In the genomic region with DNA sequence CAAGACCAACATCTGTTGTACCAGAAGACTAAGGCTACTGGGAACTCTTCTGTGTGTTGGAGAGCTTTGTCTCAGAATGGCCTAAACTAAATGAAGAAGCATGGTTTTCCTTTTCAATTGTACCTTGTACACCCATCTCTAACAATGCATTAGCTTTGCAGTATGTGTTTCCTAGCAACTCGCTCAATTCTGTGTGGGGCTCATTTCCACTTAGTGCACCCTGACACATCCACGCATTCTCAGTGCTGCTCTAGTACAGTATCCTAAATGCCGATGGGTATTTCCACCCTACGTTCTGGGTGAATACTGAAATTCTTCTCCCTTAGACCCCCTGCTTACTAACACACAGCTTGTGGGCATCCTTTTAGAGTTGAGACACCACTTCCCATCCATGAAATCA, we compare ENCODE assay signal across 25 mouse cellular contexts.
DNase-seq lines count a peak whose midpoint lies in the region; ATAC-seq and TF ChIP-seq lines count a peak whose summit lies in the region.
"Had no signal": no experiment of that assay in that cellular context is flagged by ENCODE, and none has a peak within 500 bp of the region (broad histone marks: within the 10 kb centered on the region; RNA-seq: fewer than 3 reads in every experiment).

No protein-coding gene starts in this region.

- no peak for DNase-seq in frontal cortex, postnatal 36 days (ENCODE audit: low spot score in 2 of 2)
- no peak for DNase-seq in heart, embryonic 10.5 days (ENCODE audit: low spot score)
- DNase-seq in layer of hippocampus, adult 2 months (ENCODE audit: low spot score in 2 of 2) = no peak
- DNase-seq in layer of hippocampus, adult 9-11 months = no peak
- no peak for DNase-seq in thymus, adult 2 months
- DNase-seq: adrenal gland, adult 2 months; cerebellum, adult 18-20 months; cerebellum, postnatal 14 days; gastrocnemius, postnatal 25 days; left cerebral cortex, postnatal 4 days; liver; thymus, postnatal 36 days had no signal

- no peak for TF ChIP-seq POLR2A in thymus, adult 2 months (IDR thresholded peaks at IDR 0.05; ENCODE audit: control insufficient read depth, extremely low read depth, insufficient read depth, low read length, poor library complexity)

- 85% methylated on average over 4 of the region's 4 CpGs for WGBS in heart, embryonic 16.5 days
- WGBS in heart, embryonic 10.5 days = 89% methylated on average over 4 of the region's 4 CpGs
- WGBS in thymus, adult 2 months = 95% methylated on average over 4 of the region's 4 CpGs

- H3K4me1 ChIP-seq in heart, embryonic 16.5 days (ENCODE audit: control insufficient read depth, insufficient read depth, low read length) = peaks cover 52% of the 10 kb centered on the region
- H3K4me1 ChIP-seq in heart, embryonic 10.5 days = peaks cover 76% of the 10 kb centered on the region
- H3K4me1 ChIP-seq in brown adipose tissue, adult 24 weeks (ENCODE audit: control insufficient read depth, insufficient read depth, insufficient read length, low read length) = peaks cover 18% of the 10 kb centered on the region
- no peaks in the 10 kb centered on the region for H3K4me1 ChIP-seq in thymus, adult 2 months (replicated peaks; ENCODE audit: control insufficient read depth, insufficient read depth, low read length)

- peak overlapping the region; percentile 45 for H3K27ac ChIP-seq in heart, embryonic 16.5 days (ENCODE audit: low read length)
- no peak overlapping the region for H3K27ac ChIP-seq in heart, embryonic 10.5 days
- H3K27ac ChIP-seq in layer of hippocampus, adult 2 months = peak overlapping the region; percentile 36; the same call in 1 of the 2 replicates
- peak overlapping the region; percentile 49 for H3K27ac ChIP-seq in brown adipose tissue, adult 24 weeks (replicated peaks; ENCODE audit: low read depth, low read length)
- no peak overlapping the region for H3K27ac ChIP-seq in thymus, adult 2 months (ENCODE audit: control insufficient read depth, insufficient read depth, low read length)
- H3K27ac ChIP-seq: embryonic facial prominence, embryonic 12.5 days; forebrain, embryonic 13.5 days; hindbrain, embryonic 10.5 days; liver, embryonic 15.5 days; macrophage; neural tube, embryonic 13.5 days had no signal

- H3K9ac ChIP-seq in heart, embryonic 16.5 days (ENCODE audit: low read length) = no peak overlapping the region
- H3K9ac ChIP-seq: embryonic facial prominence, embryonic 12.5 days; forebrain, embryonic 13.5 days; liver, embryonic 15.5 days; neural tube, embryonic 13.5 days had no signal

- no peak overlapping the region for H3K4me3 ChIP-seq in heart, embryonic 16.5 days (ENCODE audit: low read length)
- no peak overlapping the region for H3K4me3 ChIP-seq in heart, embryonic 10.5 days
- no peak overlapping the region for H3K4me3 ChIP-seq in layer of hippocampus, adult 2 months
- H3K4me3 ChIP-seq in brown adipose tissue, adult 24 weeks (ENCODE audit: insufficient read depth, low read depth, low read length) = no peak overlapping the region
- H3K4me3 ChIP-seq in thymus, adult 2 months (ENCODE audit: control insufficient read depth, insufficient read depth, low read length) = no peak overlapping the region
- H3K4me3 ChIP-seq: embryonic facial prominence, embryonic 12.5 days; erythroblast, embryonic 14.5 days; forebrain, embryonic 13.5 days; hindbrain, embryonic 10.5 days; liver, embryonic 15.5 days; myocyte; neural tube, embryonic 13.5 days had no signal

- H3K9me3 ChIP-seq in heart, embryonic 16.5 days (replicated peaks; ENCODE audit: control insufficient read depth, low read length) = no peaks in the 10 kb centered on the region
- H3K9me3 ChIP-seq in heart, embryonic 10.5 days = no peaks in the 10 kb centered on the region
- H3K9me3 ChIP-seq: embryonic facial prominence, embryonic 12.5 days; forebrain, embryonic 13.5 days; hindbrain, embryonic 10.5 days; liver, embryonic 15.5 days; neural tube, embryonic 13.5 days had no signal

- H3K27me3 ChIP-seq in heart, embryonic 16.5 days (ENCODE audit: control insufficient read depth, insufficient read depth, low read length) = no peaks in the 10 kb centered on the region
- H3K27me3 ChIP-seq in heart, embryonic 10.5 days (ENCODE audit: insufficient read depth, poor library complexity, severe bottlenecking) = no peaks in the 10 kb centered on the region
- no peaks in the 10 kb centered on the region for H3K27me3 ChIP-seq in thymus, adult 2 months (ENCODE audit: control insufficient read depth, insufficient read depth, low read length)
- H3K27me3 ChIP-seq: embryonic facial prominence, embryonic 12.5 days; forebrain, embryonic 13.5 days; liver, embryonic 15.5 days; neural tube, embryonic 13.5 days had no signal

- H3K4me2 ChIP-seq in heart, embryonic 16.5 days (ENCODE audit: low read depth, low read length) = peak overlapping the region; percentile 37; the same call in 1 of the 2 replicates
- H3K4me2 ChIP-seq: embryonic facial prominence, embryonic 12.5 days; forebrain, embryonic 13.5 days; liver, embryonic 15.5 days; neural tube, embryonic 13.5 days had no signal

- TF ChIP-seq CTCF in layer of hippocampus, adult 2 months (conservative IDR thresholded peaks at IDR 0.05) = no peak
- TF ChIP-seq CTCF in thymus, adult 2 months (IDR thresholded peaks at IDR 0.05; ENCODE audit: borderline replicate concordance, control insufficient read depth, extremely low read depth, insufficient read depth, low read length, poor library complexity) = no peak

- peak; percentile 52; the same call in 1 of the 2 replicates for ATAC-seq in frontal cortex, adult (ENCODE audit: low TSS enrichment)
- no peak for ATAC-seq in heart, embryonic 16.5 days (replicated peaks; ENCODE audit: extremely low read depth, insufficient read depth, low FRiP score)
- ATAC-seq: CD4-positive, CD25-positive, alpha-beta regulatory T cell, adult 4 months; forebrain, embryonic 13.5 days; midbrain, embryonic 16.5 days had no signal

- no peaks in the 10 kb centered on the region for H3K36me3 ChIP-seq in heart, embryonic 16.5 days (ENCODE audit: control insufficient read depth, insufficient read depth)
- H3K36me3 ChIP-seq in heart, embryonic 10.5 days = no peaks in the 10 kb centered on the region
- no peaks in the 10 kb centered on the region for H3K36me3 ChIP-seq in thymus, adult 2 months (ENCODE audit: control insufficient read depth, insufficient read depth, low read length)
- H3K36me3 ChIP-seq: embryonic facial prominence, embryonic 12.5 days; hindbrain, embryonic 10.5 days; liver, embryonic 15.5 days; neural tube, embryonic 13.5 days had no signal

Comparison
In these comparisons a context has a peak if more than half of its experiments do, and no peak if none do; other contexts are left out.
1. H3K27ac ChIP-seq: peak in heart, embryonic 16.5 days (single experiment), layer of hippocampus, adult 2 months (single experiment) and brown adipose tissue, adult 24 weeks (single experiment); none in heart, embryonic 10.5 days (single experiment) and thymus, adult 2 months (single experiment).